Mouse (Mus musculus) lung, embryonic 14.5 days (tissue): Measurements from ENCODE around the gene Kdelr1. TPM values are rescaled to one million over a fixed set of nuclear protein-coding genes. Genes with fewer than 3 reads are reported as not detected.

Experiments
- ATAC-seq: fragments of 200-750 bp; cut with Nextera tagmentation; 2 replicates; pipeline ENCODE4 v1.8.0; 2017; ENCODE audit warnings: mild to moderate bottlenecking, moderate TSS enrichment, moderate library complexity; ENCODE audit not compliant: insufficient read depth
- DNase-seq: peaks from one replicate; pipeline ENCODE4 v3.0.0-alpha.2; 2015
- H3K27ac ChIP-seq: fragments of 300-500 bp; sonication (generic); 2 replicates; pipeline ENCODE4 v1.5.1; 2014; ENCODE audit warnings: low read depth, mild to moderate bottlenecking, moderate library complexity
- H3K27me3 ChIP-seq: fragments of 300-500 bp; sonication (generic); 2 replicates; pipeline ENCODE4 v1.6.1; 2014; ENCODE audit warnings: low read length, control low read depth; ENCODE audit not compliant: insufficient read depth
- H3K36me3 ChIP-seq: fragments of 300-500 bp; sonication (generic); 2 replicates; pipeline ENCODE4 v1.6.1; 2014; ENCODE audit warnings: control low read depth; ENCODE audit not compliant: insufficient read depth
- H3K4me1 ChIP-seq: fragments of 300-500 bp; sonication (generic); 2 replicates; pipeline ENCODE4 v1.6.1; 2014; ENCODE audit warnings: antibody characterized with exemption, control low read depth; ENCODE audit not compliant: insufficient read depth
- H3K4me2 ChIP-seq: fragments of 300-500 bp; sonication (generic); 2 replicates; pipeline ENCODE4 v1.6.1; 2014; ENCODE audit warnings: mild to moderate bottlenecking
- H3K4me3 ChIP-seq: fragments of 300-500 bp; sonication (generic); 2 replicates; pipeline ENCODE4 v1.5.1; 2014; ENCODE audit warnings: low read depth, low read length
- H3K9ac ChIP-seq: fragments of 300-500 bp; sonication (generic); 2 replicates; pipeline ENCODE4 v1.6.1; 2014
- H3K9me3 ChIP-seq: fragments of 300-500 bp; sonication (generic); 2 replicates; pipeline ENCODE4 v1.6.1; 2016; ENCODE audit warnings: low read depth, low read length, control low read depth
- CTCF ChIP-seq: IDR thresholded peaks from 2 replicates; pipeline ENCODE4 v1.5.1; 2016; ENCODE audit warnings: antibody characterized with exemption, low read depth
- WGBS: fragments of 180-500 bp; shearing (Covaris S2); extraction: QIAGEN DNeasy Blood & Tissue Kit; methylation state at CpG from one replicate; pipeline ENCODE4 v1.1.7; 2014; 5-methylcytosine and 5-hydroxymethylcytosine counted together
- polyA plus RNA-seq: library from polyadenylated mRNA; unstranded; fragments of >200 nt; fragmentation: Nextera tagmentation; extraction: Ambion mirVana; gene quantifications from 2 replicates; pipeline ENCODE4 v1.2.1, GENCODE M21; 2014

The Kdelr1 gene
- polyA plus RNA-seq, 1 experiment from 2014 or later: 108 TPM

DNA sequence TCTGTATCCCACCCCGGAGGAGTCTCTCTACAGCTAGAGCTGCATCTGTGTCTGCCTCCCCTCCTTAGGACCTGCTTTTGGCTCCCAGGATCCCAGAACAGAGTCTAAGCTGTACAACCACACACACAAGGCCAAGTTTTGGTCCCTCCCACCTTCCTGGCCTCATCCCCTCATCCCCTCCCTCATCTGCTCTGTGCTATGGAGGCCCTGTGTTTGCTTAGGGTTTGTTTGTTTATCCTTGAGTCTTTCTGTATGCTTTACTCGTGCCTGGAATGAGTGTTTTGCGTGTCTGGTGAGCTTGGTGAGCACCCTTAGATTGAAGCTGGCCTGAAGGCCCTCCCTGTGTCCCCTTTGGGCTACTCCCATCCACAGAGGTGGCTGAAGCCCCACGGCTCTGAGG is 13.6 kb upstream of the Kdelr1 start:
- peaks cover 15% of the 10 kb centered on the region for H3K4me1 ChIP-seq
- no peak overlapping the region for H3K9ac ChIP-seq
- H3K4me3 ChIP-seq: no peak overlapping the region
- 38% methylated on average over 4 of the region's 4 CpGs for WGBS
- H3K4me2 ChIP-seq: no peak overlapping the region
- peak; percentile 35; the same call in 1 of the 2 replicates for ATAC-seq
- no peaks in the 10 kb centered on the region for H3K36me3 ChIP-seq
- DNase-seq: peak; percentile 41
- TF ChIP-seq CTCF: no peak
- H3K9me3 ChIP-seq: no peaks in the 10 kb centered on the region
- peaks cover 19% of the 10 kb centered on the region for H3K27me3 ChIP-seq
- H3K27ac ChIP-seq: 0 out of 2 replicates have a peak overlapping the region, but pooled peaks have one; percentile 52

DNA sequence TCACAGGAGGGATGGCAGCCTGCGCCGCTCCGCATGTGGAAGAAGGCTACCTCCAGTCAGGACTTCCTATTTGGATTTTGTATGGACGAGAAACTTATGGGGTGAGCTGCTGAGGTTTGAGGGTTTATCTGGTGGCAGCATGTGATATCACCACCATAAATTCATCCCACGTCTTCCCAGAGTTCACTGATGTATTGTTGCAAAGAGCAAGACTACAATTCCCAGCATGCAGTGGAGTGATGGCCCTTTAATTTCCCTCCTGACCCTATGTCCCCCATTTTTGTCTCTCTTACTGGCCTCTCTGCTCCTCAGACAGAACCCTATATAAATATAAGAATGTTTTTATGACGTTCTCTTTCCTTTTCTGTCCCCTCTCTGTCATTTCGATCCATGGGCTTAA is 9.8 kb upstream of the Kdelr1 start:
- Histone ChIP-seq H3K4me1 (peaks cover 6% of the 10 kb centered on the region), H3K9me3 (no peaks in the 10 kb centered on the region), H3K36me3 (no peaks in the 10 kb centered on the region), H3K9ac (no peak overlapping the region), H3K4me2 (no peak overlapping the region), H3K27ac (no peak overlapping the region), H3K4me3 (no peak overlapping the region), H3K27me3 (peaks cover 17% of the 10 kb centered on the region)
- 85% methylated on average over 7 of the region's 7 CpGs for WGBS
- ATAC-seq (no peak), DNase-seq (no peak)
- no peak for TF ChIP-seq CTCF

DNA sequence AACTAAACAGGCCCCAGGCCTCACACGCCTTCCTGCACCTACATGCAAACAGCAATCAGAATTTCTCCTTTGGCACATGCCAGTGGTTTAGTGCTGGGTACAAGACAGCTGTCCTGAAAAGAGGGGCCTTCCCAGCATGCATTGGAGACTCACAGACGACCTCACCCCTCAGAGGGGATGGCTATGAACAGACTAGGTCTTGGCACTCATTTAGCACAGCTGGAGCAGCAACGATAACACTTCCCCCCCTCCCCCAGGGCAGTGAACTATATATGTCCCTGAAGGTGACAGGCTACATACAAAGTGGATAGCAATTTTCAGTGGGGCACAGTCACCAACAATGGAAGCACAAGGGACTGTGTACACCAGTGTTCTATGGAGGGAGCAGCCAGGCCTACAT is 8.1 kb upstream of the Kdelr1 start:
- Histone ChIP-seq H3K4me2 (no peak overlapping the region), H3K4me3 (no peak overlapping the region), H3K9ac (no peak overlapping the region), H3K4me1 (0 out of 2 replicates have a peak, but pooled peaks cover 3% of the 10 kb centered on the region), H3K9me3 (no peaks in the 10 kb centered on the region), H3K27ac (no peak overlapping the region), H3K27me3 (peaks cover 24% of the 10 kb centered on the region), H3K36me3 (no peaks in the 10 kb centered on the region)
- DNase-seq (peak; percentile 37), ATAC-seq (no peak)
- WGBS: 55% methylated on average over 3 of the region's 3 CpGs
- no peak for TF ChIP-seq CTCF

DNA sequence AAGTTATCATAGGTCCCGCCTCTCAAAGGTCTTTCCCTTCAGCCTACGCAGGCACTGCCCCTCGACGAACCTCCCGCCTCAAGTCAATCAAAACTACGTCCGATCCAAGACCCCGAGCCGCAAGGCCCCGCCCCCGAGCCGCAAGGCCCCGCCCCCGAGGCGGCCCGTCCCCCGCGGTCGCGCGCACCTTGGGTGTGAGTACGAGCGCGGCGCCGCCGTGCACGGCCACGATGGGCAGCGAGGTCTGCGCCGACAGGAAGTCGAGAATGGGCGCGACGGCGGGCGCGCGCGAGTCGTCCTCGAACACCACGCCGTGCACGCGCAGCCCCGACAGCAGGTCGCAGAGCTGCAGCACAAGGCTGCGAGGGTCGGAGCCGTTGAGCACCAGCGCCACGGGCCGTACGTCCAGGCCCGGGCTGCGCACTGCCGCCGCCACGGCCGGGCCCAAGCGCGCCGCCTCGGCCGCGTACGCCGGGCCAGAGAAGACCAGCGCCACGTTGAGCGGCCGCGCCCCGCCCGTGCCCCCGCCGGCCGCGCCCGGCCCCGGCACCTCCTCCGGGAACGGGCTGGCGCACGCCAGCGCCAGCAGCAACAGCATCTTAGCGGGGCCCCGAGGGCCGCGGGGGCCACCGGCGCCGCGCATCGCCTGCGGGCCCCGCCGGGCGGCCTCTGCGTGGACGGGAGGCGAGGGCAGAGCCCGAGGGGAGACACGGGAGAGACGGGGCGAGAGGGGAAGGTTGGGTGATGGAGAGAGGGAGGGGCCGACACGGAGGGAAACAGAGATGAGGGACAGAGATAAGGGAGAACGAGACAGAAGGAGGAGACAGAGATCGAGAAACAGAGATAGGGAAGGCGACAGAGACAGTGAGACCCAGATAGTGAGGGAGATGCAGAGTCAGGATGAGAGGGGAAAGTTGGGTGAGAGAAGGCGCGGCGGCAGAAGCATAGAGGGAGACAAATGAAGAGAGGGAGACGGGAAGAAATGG is 6.4 kb upstream of the Kdelr1 start:
- H3K27ac ChIP-seq: peak overlapping the region; percentile 70
- under 1% methylated on average over 117 of the region's 117 CpGs for WGBS
- no peaks in the 10 kb centered on the region for H3K36me3 ChIP-seq
- DNase-seq (peak; percentile 97), ATAC-seq (peak; percentile 72)
- H3K4me3 ChIP-seq: peak overlapping the region; percentile 72
- H3K9ac ChIP-seq: peak overlapping the region; percentile 85
- peak overlapping the region; percentile 86 for H3K4me2 ChIP-seq
- no peak for TF ChIP-seq CTCF
- H3K27me3 ChIP-seq: peaks cover 42% of the 10 kb centered on the region
- no peaks in the 10 kb centered on the region for H3K9me3 ChIP-seq
- peaks cover 3% of the 10 kb centered on the region; the same call in 1 of the 2 replicates for H3K4me1 ChIP-seq

GRCm38 (mm10) chr7:45867871-45868270 is 4.7 kb upstream of the Kdelr1 start:
- Histone ChIP-seq H3K4me3 (no peak overlapping the region), H3K4me2 (peak overlapping the region; percentile 86; the same call in 1 of the 2 replicates), H3K27me3 (peaks cover 45% of the 10 kb centered on the region), H3K9me3 (no peaks in the 10 kb centered on the region), H3K27ac (no peak overlapping the region), H3K36me3 (no peaks in the 10 kb centered on the region), H3K4me1 (peaks cover 3% of the 10 kb centered on the region; the same call in 1 of the 2 replicates), H3K9ac (no peak overlapping the region)
- ATAC-seq (no peak), DNase-seq (no peak)
- TF ChIP-seq CTCF: no peak
- WGBS: 37% methylated on average over 2 of the region's 2 CpGs

DNA sequence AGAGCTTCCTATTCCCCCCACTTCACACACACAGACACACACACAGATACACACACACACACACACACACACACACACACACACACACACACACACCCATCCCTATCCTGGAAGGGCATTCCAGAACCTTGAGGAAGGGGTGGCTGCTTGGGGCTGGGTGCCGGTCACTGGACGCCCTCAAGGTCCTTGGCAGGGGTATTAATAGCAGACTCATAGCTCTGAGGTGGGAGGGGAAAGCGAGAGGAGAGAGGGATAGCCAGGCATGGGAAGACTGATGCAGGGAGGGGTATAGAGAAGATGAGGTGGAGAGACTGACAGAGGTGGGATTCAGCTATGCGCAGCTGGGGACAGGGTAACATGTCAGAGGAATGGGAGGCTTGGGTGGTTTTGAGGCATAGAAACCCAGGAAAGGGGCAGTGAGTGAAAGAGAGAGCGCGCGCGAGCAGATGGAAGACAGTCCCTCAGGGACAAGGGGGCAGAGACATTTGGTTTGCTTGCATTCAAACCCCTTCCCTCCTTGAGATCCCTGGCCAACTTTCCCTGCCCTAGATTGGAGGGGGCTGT is 3.4 kb upstream of the Kdelr1 start:
- H3K9me3 ChIP-seq: no peaks in the 10 kb centered on the region
- peak overlapping the region; percentile 59 for H3K4me2 ChIP-seq
- DNase-seq (no peak), ATAC-seq (no peak)
- peaks cover 6% of the 10 kb centered on the region for H3K36me3 ChIP-seq
- 21% methylated on average over 8 of the region's 8 CpGs for WGBS
- TF ChIP-seq CTCF: no peak
- peaks cover 45% of the 10 kb centered on the region for H3K27me3 ChIP-seq
- H3K4me1 ChIP-seq: peaks cover 9% of the 10 kb centered on the region; the same call in 1 of the 2 replicates
- H3K27ac ChIP-seq: no peak overlapping the region
- peak overlapping the region; percentile 27; the same call in 1 of the 2 replicates for H3K4me3 ChIP-seq
- H3K9ac ChIP-seq: no peak overlapping the region; the same call in 1 of the 2 replicates

GRCm38 (mm10) chr7:45869787-45870186 is 2.8 kb upstream of the Kdelr1 start:
- no peaks in the 10 kb centered on the region for H3K9me3 ChIP-seq
- peaks cover 45% of the 10 kb centered on the region for H3K27me3 ChIP-seq
- DNase-seq (peak; percentile 37), ATAC-seq (no peak)
- H3K9ac ChIP-seq: no peak overlapping the region; the same call in 1 of the 2 replicates
- 4% methylated on average over 14 of the region's 14 CpGs for WGBS
- no peak for TF ChIP-seq CTCF
- peaks cover 12% of the 10 kb centered on the region for H3K36me3 ChIP-seq
- no peak overlapping the region for H3K27ac ChIP-seq
- peak overlapping the region; percentile 59 for H3K4me2 ChIP-seq
- peaks cover 15% of the 10 kb centered on the region; the same call in 1 of the 2 replicates for H3K4me1 ChIP-seq
- H3K4me3 ChIP-seq: peak overlapping the region; percentile 27; the same call in 1 of the 2 replicates
